Mouse (Mus musculus) embryonic facial prominence, embryonic 10.5 days (tissue): Measurements from ENCODE around the gene Spta1. TPM values are rescaled to one million over a fixed set of nuclear protein-coding genes. Genes with fewer than 3 reads are reported as not detected.

Source experiments
- DNase-seq: peaks from one replicate; pipeline ENCODE4 v3.0.0-alpha.2; 2017; ENCODE audit warnings: low spot score
- H3K27ac ChIP-seq: fragments of 300-500 bp; sonication (generic); replicated peaks from 2 replicates; pipeline ENCODE4 v1.5.1; 2016; ENCODE audit warnings: mild to moderate bottlenecking
- H3K27me3 ChIP-seq: fragments of 300-500 bp; sonication (generic); replicated peaks from 2 replicates; pipeline ENCODE4 v1.6.1; 2016; ENCODE audit warnings: low read depth, mild to moderate bottlenecking; ENCODE audit not compliant: poor library complexity, severe bottlenecking
- H3K36me3 ChIP-seq: fragments of 300-500 bp; sonication (generic); replicated peaks from 2 replicates; pipeline ENCODE4 v1.6.1; 2016; ENCODE audit warnings: mild to moderate bottlenecking, moderate library complexity
- H3K4me1 ChIP-seq: fragments of 300-500 bp; sonication (generic); 2 replicates; pipeline ENCODE4 v1.6.1; 2016
- H3K4me3 ChIP-seq: fragments of 300-500 bp; sonication (generic); 2 replicates; pipeline ENCODE4 v1.5.1; 2016; ENCODE audit warnings: mild to moderate bottlenecking, moderate library complexity
- H3K9me3 ChIP-seq: fragments of 300-500 bp; sonication (generic); 2 replicates; pipeline ENCODE4 v1.6.1; 2016; ENCODE audit warnings: mild to moderate bottlenecking
- WGBS: fragments of 180-500 bp; shearing (Covaris S2); methylation state at CpG from one replicate; pipeline ENCODE4 v1.1.7; 2016; 5-methylcytosine and 5-hydroxymethylcytosine counted together
- polyA plus RNA-seq: library from polyadenylated mRNA; unstranded; fragments of >200 nt; fragmentation: Nextera tagmentation; extraction: Ambion mirVana; gene quantifications from 2 replicates; pipeline ENCODE4 v1.2.1, GENCODE M21; 2016

The Spta1 gene
- polyA plus RNA-seq, result 1.6 TPM in 2 replicates

- Histone ChIP-seq H3K4me1 (peaks cover 2% of the 10 kb centered on the region; the same call in 1 of the 2 replicates), H3K27ac (no peak within 1 kb of the TSS), H3K27me3 (no peaks in the 10 kb centered on the region), H3K36me3 (no peaks in the 10 kb centered on the region), H3K4me3 (no peak within 1 kb of the TSS), H3K9me3 (no peaks in the 10 kb centered on the region)
- 35% methylated on average over 3 of the region's 3 CpGs for WGBS
- peak; percentile 9 for DNase-seq
Observed at GRCm38 (mm10) chr1:174172605-174173004, at the start of gene Spta1. Spta1 (plus strand) TSS chr1:174172776.

- no peak within 1 kb of the TSS for H3K27ac ChIP-seq
- no peaks in the 10 kb centered on the region for H3K36me3 ChIP-seq
- no peaks in the 10 kb centered on the region for H3K4me1 ChIP-seq
- H3K9me3 ChIP-seq, result no peaks in the 10 kb centered on the region
- no peaks in the 10 kb centered on the region for H3K27me3 ChIP-seq
- DNase-seq, result no peak
- 78% methylated on average over 3 of the region's 3 CpGs for WGBS
- H3K4me3 ChIP-seq, result no peak within 1 kb of the TSS
Observed at GRCm38 (mm10) chr1:174131217-174131616, 41.4 kb upstream of the Spta1 start, which contains the start of gene Olfr424. Olfr424 (plus strand) TSS chr1:174131517.

GRCm38 (mm10) chr1:174131999-174132398 lies 40.6 kb upstream of the Spta1 start:
- Histone ChIP-seq H3K4me1 (no peaks in the 10 kb centered on the region), H3K36me3 (no peaks in the 10 kb centered on the region), H3K27me3 (no peaks in the 10 kb centered on the region), H3K9me3 (no peaks in the 10 kb centered on the region), H3K4me3 (no peak overlapping the region), H3K27ac (no peak overlapping the region)
- no peak for DNase-seq
- WGBS, result 65% methylated on average over 3 of the region's 3 CpGs

- H3K36me3 ChIP-seq, result no peaks in the 10 kb centered on the region
- H3K27me3 ChIP-seq, result no peaks in the 10 kb centered on the region
- H3K27ac ChIP-seq, result no peak overlapping the region
- no peak overlapping the region for H3K4me3 ChIP-seq
- 79% methylated on average over 2 of the region's 2 CpGs for WGBS
- DNase-seq, result no peak
- H3K9me3 ChIP-seq, result no peaks in the 10 kb centered on the region
- no peaks in the 10 kb centered on the region for H3K4me1 ChIP-seq
Observed at GRCm38 (mm10) chr1:174141384-174141783, 31.2 kb upstream of the Spta1 start.

GRCm38 (mm10) chr1:174146696-174147095 lies 25.9 kb upstream of the Spta1 start:
- no peak overlapping the region for H3K4me3 ChIP-seq
- H3K27ac ChIP-seq, result no peak overlapping the region
- H3K4me1 ChIP-seq, result no peaks in the 10 kb centered on the region
- H3K36me3 ChIP-seq, result no peaks in the 10 kb centered on the region
- no peaks in the 10 kb centered on the region for H3K9me3 ChIP-seq
- no peak for DNase-seq
- no peaks in the 10 kb centered on the region for H3K27me3 ChIP-seq
- 93% methylated on average over 1 of the region's 1 CpGs for WGBS

GRCm38 (mm10) chr1:174149289-174149688 lies 23.3 kb upstream of the Spta1 start:
- no peaks in the 10 kb centered on the region for H3K27me3 ChIP-seq
- H3K9me3 ChIP-seq, result no peaks in the 10 kb centered on the region
- H3K36me3 ChIP-seq, result no peaks in the 10 kb centered on the region
- WGBS, result 77% methylated on average over 2 of the region's 2 CpGs
- H3K27ac ChIP-seq, result no peak overlapping the region
- H3K4me1 ChIP-seq, result no peaks in the 10 kb centered on the region
- DNase-seq, result no peak
- H3K4me3 ChIP-seq, result no peak overlapping the region

- Histone ChIP-seq H3K27me3 (no peaks in the 10 kb centered on the region), H3K27ac (no peak within 1 kb of the TSS), H3K36me3 (no peaks in the 10 kb centered on the region), H3K4me3 (no peak within 1 kb of the TSS), H3K4me1 (no peaks in the 10 kb centered on the region), H3K9me3 (no peaks in the 10 kb centered on the region)
- no peak for DNase-seq
- WGBS, result 84% methylated on average over 1 of the region's 1 CpGs
Observed at GRCm38 (mm10) chr1:174155333-174155732, 17.2 kb upstream of the Spta1 start, which contains the start of gene Olfr420. Olfr420 (plus strand) TSS chr1:174155633.

- WGBS, result 93% methylated on average over 3 of the region's 3 CpGs
- H3K27ac ChIP-seq, result no peak overlapping the region
- H3K4me1 ChIP-seq, result no peaks in the 10 kb centered on the region
- H3K9me3 ChIP-seq, result no peaks in the 10 kb centered on the region
- no peaks in the 10 kb centered on the region for H3K36me3 ChIP-seq
- no peak overlapping the region for H3K4me3 ChIP-seq
- no peak for DNase-seq
- no peaks in the 10 kb centered on the region for H3K27me3 ChIP-seq
Observed at GRCm38 (mm10) chr1:174157622-174158021, 15.0 kb upstream of the Spta1 start.

- Histone ChIP-seq H3K9me3 (no peaks in the 10 kb centered on the region), H3K36me3 (no peaks in the 10 kb centered on the region), H3K4me1 (no peaks in the 10 kb centered on the region), H3K27ac (no peak overlapping the region), H3K4me3 (no peak overlapping the region), H3K27me3 (no peaks in the 10 kb centered on the region)
- DNase-seq, result no peak
- WGBS, result 84% methylated on average over 1 of the region's 1 CpGs
Observed at GRCm38 (mm10) chr1:174158512-174158911, 14.1 kb upstream of the Spta1 start.

GRCm38 (mm10) chr1:174159095-174159494 lies 13.5 kb upstream of the Spta1 start:
- H3K9me3 ChIP-seq, result no peaks in the 10 kb centered on the region
- WGBS, result 91% methylated on average over 10 of the region's 10 CpGs
- H3K4me3 ChIP-seq, result no peak overlapping the region
- no peaks in the 10 kb centered on the region for H3K4me1 ChIP-seq
- no peak for DNase-seq
- H3K27ac ChIP-seq, result no peak overlapping the region
- H3K27me3 ChIP-seq, result no peaks in the 10 kb centered on the region
- no peaks in the 10 kb centered on the region for H3K36me3 ChIP-seq

GRCm38 (mm10) chr1:174169024-174169423 lies 3.6 kb upstream of the Spta1 start:
- H3K9me3 ChIP-seq, result no peaks in the 10 kb centered on the region
- no peak overlapping the region for H3K4me3 ChIP-seq
- H3K36me3 ChIP-seq, result no peaks in the 10 kb centered on the region
- peaks cover 2% of the 10 kb centered on the region; the same call in 1 of the 2 replicates for H3K4me1 ChIP-seq
- H3K27me3 ChIP-seq, result no peaks in the 10 kb centered on the region
- no peak overlapping the region for H3K27ac ChIP-seq
- no peak for DNase-seq

- peaks cover 2% of the 10 kb centered on the region; the same call in 1 of the 2 replicates for H3K4me1 ChIP-seq
- no peaks in the 10 kb centered on the region for H3K36me3 ChIP-seq
- H3K4me3 ChIP-seq, result no peak overlapping the region
- H3K9me3 ChIP-seq, result no peaks in the 10 kb centered on the region
- H3K27me3 ChIP-seq, result no peaks in the 10 kb centered on the region
- WGBS, result 86% methylated on average over 5 of the region's 5 CpGs
- no peak overlapping the region for H3K27ac ChIP-seq
- no peak for DNase-seq
Observed at GRCm38 (mm10) chr1:174170706-174171501, 1.7 kb upstream of the Spta1 start.

- no peak overlapping the region for H3K27ac ChIP-seq
- no peaks in the 10 kb centered on the region for H3K36me3 ChIP-seq
- peaks cover 2% of the 10 kb centered on the region; the same call in 1 of the 2 replicates for H3K4me1 ChIP-seq
- no peaks in the 10 kb centered on the region for H3K27me3 ChIP-seq
- no peaks in the 10 kb centered on the region for H3K9me3 ChIP-seq
- WGBS, result 54% methylated on average over 2 of the region's 2 CpGs
- DNase-seq, result no peak
- no peak overlapping the region for H3K4me3 ChIP-seq
Observed at GRCm38 (mm10) chr1:174171537-174171936, 1.0 kb upstream of the Spta1 start.
